Mouse (Mus musculus): ENCODE data around the gene Nt5c3.
A peak's percentile ranks its signal among the peaks of the same experiment; 100 is the strongest.

The Nt5c3 gene

GRCm38 (mm10) chr6:56923726-56924707 lies at the start of gene Nt5c3, which contains the start of gene Vmn1r4:
Gene Nt5c3, minus strand, starts transcription at chr6:56923932.
Gene Vmn1r4, plus strand, starts transcription at chr6:56924015.
- peak; percentile 86 to 89 for DNase-seq (ENCODE audit: low spot score in 2 of 2)

GRCm38 (mm10) chr6:56969973-56970372 lies 46.2 kb upstream of the Nt5c3 start, which contains the start of gene Vmn1r5:
Gene Vmn1r5, plus strand, starts transcription at chr6:56970273.
- DNase-seq (ENCODE audit: low spot score in 2 of 2): no peak

GRCm38 (mm10) chr6:56956436-56956835 lies 32.7 kb upstream of the Nt5c3 start:
- no peak for DNase-seq (ENCODE audit: low spot score in 2 of 2)

GRCm38 (mm10) chr6:56934366-56934765 lies 10.6 kb upstream of the Nt5c3 start:
- no peak for DNase-seq (ENCODE audit: low spot score in 2 of 2)

- DNase-seq (ENCODE audit: low spot score in 2 of 2): no peak
These were observed 8.7 kb upstream of the Nt5c3 start for GRCm38 (mm10) chr6:56932464-56932863.

- no peak for DNase-seq (ENCODE audit: low spot score in 2 of 2)
These were observed 8.1 kb upstream of the Nt5c3 start for GRCm38 (mm10) chr6:56931648-56932415.

- no peak for DNase-seq (ENCODE audit: low spot score in 2 of 2)
These were observed 404 bp downstream of the Nt5c3 start for GRCm38 (mm10) chr6:56923331-56923725.

GRCm38 (mm10) chr6:56920222-56921092 lies 3.3 kb downstream of the Nt5c3 start:
- DNase-seq (ENCODE audit: low spot score in 2 of 2): no peak

- no peak for DNase-seq (ENCODE audit: low spot score in 2 of 2)
These were observed 4.2 kb downstream of the Nt5c3 start for GRCm38 (mm10) chr6:56919330-56920044.

- DNase-seq (ENCODE audit: low spot score in 2 of 2): no peak
These were observed 6.0 kb downstream of the Nt5c3 start for GRCm38 (mm10) chr6:56917578-56918368.

- no peak for DNase-seq (ENCODE audit: low spot score in 2 of 2)
These were observed 7.5 kb downstream of the Nt5c3 start for GRCm38 (mm10) chr6:56916279-56916678.

GRCm38 (mm10) chr6:56913092-56913858 lies 10.5 kb downstream of the Nt5c3 start:
- DNase-seq (ENCODE audit: low spot score in 2 of 2): no peak

GRCm38 (mm10) chr6:56910910-56911309 lies 12.8 kb downstream of the Nt5c3 start:
- DNase-seq (ENCODE audit: low spot score in 2 of 2): no peak

GRCm38 (mm10) chr6:56908912-56909311 lies 14.8 kb downstream of the Nt5c3 start:
- DNase-seq (ENCODE audit: low spot score in 2 of 2): no peak

- no peak for DNase-seq (ENCODE audit: low spot score in 2 of 2)
These were observed 15.3 kb downstream of the Nt5c3 start for GRCm38 (mm10) chr6:56908397-56908796.

GRCm38 (mm10) chr6:56907973-56908372 lies 15.8 kb downstream of the Nt5c3 start:
- DNase-seq (ENCODE audit: low spot score in 2 of 2): no peak

GRCm38 (mm10) chr6:56906121-56906846 lies 17.4 kb downstream of the Nt5c3 start:
- no peak for DNase-seq (ENCODE audit: low spot score in 2 of 2)

GRCm38 (mm10) chr6:56905486-56905885 lies 18.2 kb downstream of the Nt5c3 start:
- DNase-seq (ENCODE audit: low spot score in 2 of 2): no peak
